Mouse (Mus musculus) midbrain, embryonic 10.5 days (tissue): ENCODE data around the gene Smo. TPM values are rescaled to one million over a fixed set of nuclear protein-coding genes. Genes with fewer than 3 reads are reported as not detected.

ENCODE experiments used
- DNase-seq: peaks from one replicate; pipeline ENCODE4 v3.0.0-alpha.2; 2017; ENCODE audit warnings: low spot score
- H3K27ac ChIP-seq: fragments of 300-500 bp; sonication (generic); replicated peaks from 2 replicates; pipeline ENCODE4 v1.5.1; 2016; ENCODE audit warnings: mild to moderate bottlenecking
- H3K27me3 ChIP-seq: fragments of 300-500 bp; sonication (generic); 2 replicates; pipeline ENCODE4 v1.6.1; 2016; ENCODE audit warnings: low read depth, mild to moderate bottlenecking; ENCODE audit not compliant: poor library complexity, severe bottlenecking
- H3K36me3 ChIP-seq: fragments of 300-500 bp; sonication (generic); 2 replicates; pipeline ENCODE4 v1.6.1; 2016; ENCODE audit warnings: mild to moderate bottlenecking, moderate library complexity
- H3K4me1 ChIP-seq: fragments of 300-500 bp; sonication (generic); 2 replicates; pipeline ENCODE4 v1.6.1; 2016
- H3K4me3 ChIP-seq: fragments of 300-500 bp; sonication (generic); 2 replicates; pipeline ENCODE4 v1.5.1; 2016; ENCODE audit warnings: mild to moderate bottlenecking, moderate library complexity
- H3K9me3 ChIP-seq: fragments of 300-500 bp; sonication (generic); replicated peaks from 2 replicates; pipeline ENCODE4 v1.6.1; 2016; ENCODE audit warnings: mild to moderate bottlenecking
- WGBS: fragments of 180-500 bp; shearing (Covaris S2); methylation state at CpG from one replicate; pipeline ENCODE4 v1.1.7; 2016; 5-methylcytosine and 5-hydroxymethylcytosine counted together
- polyA plus RNA-seq: library from polyadenylated mRNA; unstranded; fragments of >200 nt; fragmentation: Nextera tagmentation; extraction: Ambion mirVana; gene quantifications from 2 replicates; pipeline ENCODE4 v1.2.1, GENCODE M21; 2016

Gene Smo
- polyA plus RNA-seq, 1 experiment from 2014 or later = 51.7 TPM

DNA sequence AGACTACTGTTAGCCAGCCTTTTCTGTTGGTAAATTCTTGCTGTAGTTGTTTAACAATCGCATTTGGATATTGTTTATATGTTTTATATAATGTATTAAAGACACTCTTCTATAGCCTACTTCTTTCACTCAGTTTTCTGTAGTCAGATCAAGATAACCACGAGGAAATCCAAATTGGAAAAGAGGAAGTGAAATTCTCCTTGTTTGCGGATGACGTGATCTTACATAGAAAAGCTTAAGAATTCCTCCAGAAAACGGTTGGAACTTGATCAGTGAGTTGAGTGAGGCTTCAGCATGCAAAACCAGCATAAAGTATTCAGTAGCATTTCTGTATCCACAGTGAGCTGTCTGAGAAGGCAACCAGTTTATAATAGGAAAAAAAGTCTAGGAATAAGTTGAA is 50.5 kb downstream of the Smo start:
- Histone ChIP-seq H3K4me3 (no peak overlapping the region), H3K27me3 (no peaks in the 10 kb centered on the region; the same call in 1 of the 2 replicates), H3K36me3 (no peaks in the 10 kb centered on the region), H3K4me1 (peaks cover 11% of the 10 kb centered on the region), H3K9me3 (no peaks in the 10 kb centered on the region), H3K27ac (no peak overlapping the region)
- WGBS = 91% methylated on average over 5 of the region's 5 CpGs
- no peak for DNase-seq

DNA sequence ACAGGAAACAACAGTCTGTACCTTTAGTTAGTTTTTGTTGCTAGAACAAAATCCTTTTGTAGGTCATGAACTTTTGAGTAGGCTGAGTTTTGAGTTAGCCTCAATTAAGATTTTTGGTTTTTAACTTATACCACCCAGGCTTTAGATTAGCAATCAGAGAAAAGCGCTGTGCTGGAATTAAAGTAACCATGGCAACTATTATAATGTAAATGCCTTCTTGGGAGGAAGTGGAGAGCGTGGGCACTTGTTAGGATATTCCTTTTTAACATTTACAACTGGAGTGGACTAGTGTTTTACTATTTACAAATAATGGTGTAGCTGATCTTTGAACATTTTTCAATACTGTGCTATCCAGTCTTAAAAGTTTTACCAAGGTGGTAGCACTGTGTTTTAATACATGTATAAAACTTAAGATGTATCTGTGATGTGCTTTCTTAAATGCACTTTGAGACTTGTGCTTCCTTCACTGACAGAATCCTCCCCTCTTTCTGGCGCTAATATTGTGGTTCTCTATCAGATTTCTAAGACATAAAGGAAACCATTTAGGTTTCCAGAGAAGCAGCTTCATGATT is 53.6 kb downstream of the Smo start:
- Histone ChIP-seq H3K9me3 (no peaks in the 10 kb centered on the region), H3K27ac (no peak overlapping the region), H3K36me3 (no peaks in the 10 kb centered on the region), H3K4me1 (peaks cover 11% of the 10 kb centered on the region), H3K27me3 (no peaks in the 10 kb centered on the region; the same call in 1 of the 2 replicates), H3K4me3 (no peak overlapping the region)
- DNase-seq = no peak
- WGBS = 27% methylated on average over 3 of the region's 3 CpGs

DNA sequence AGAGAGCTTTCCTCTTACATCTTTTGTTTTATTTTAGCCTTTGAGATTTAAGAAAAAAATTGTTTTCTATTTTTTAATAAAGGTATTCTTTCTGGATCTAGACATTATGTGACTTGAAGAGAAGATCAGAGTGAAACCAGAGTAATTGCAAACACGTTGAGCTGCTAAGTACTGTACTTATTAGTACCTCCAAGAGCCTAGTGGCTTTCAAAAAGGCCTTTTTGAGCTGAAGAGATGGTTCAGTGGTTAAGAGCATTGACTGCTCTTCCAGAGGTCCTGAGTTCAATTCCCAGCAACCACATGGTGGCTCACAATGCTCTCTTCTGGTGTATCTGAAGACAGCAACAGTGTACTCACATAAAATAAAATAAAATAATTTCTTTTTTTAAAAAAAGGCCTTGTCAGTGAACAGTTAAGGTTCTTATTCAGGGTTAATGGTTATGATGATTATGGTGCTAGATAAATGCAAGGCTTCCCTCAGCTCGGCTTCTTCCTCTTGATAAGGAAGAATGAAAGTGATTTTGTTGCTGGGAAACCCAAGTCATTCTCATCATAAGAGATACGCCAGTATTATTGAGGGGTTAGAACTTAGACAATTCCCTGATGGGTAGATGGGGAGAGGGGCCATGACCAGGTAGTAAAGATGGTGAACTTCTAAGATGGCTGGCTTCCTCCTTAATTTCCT is 54.9 kb downstream of the Smo start:
- no peaks in the 10 kb centered on the region for H3K9me3 ChIP-seq
- peaks cover 11% of the 10 kb centered on the region for H3K4me1 ChIP-seq
- no peak overlapping the region for H3K27ac ChIP-seq
- no peak overlapping the region for H3K4me3 ChIP-seq
- no peaks in the 10 kb centered on the region for H3K36me3 ChIP-seq
- no peak for DNase-seq
- no peaks in the 10 kb centered on the region; the same call in 1 of the 2 replicates for H3K27me3 ChIP-seq
- WGBS = 89% methylated on average over 3 of the region's 3 CpGs

DNA sequence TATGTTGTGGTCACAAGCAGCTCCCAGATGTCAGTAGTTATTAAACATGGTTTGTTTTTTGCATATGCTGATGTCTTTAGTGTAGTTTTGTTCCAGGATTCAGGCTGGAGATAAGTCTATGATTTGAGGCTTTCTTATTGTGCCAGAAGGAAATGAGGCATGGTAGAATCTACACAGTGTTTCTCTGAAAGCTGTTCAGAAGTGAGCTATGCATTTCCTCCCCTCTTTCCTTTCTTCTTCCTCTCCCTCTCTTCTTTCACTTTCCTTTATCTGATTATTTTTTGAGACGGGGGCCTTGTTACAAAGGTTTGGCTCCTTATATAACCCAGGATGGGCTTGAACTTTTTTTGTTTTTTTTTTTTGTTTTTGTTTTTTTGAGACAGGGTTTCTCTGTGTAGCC is 58.2 kb downstream of the Smo start:
- DNase-seq = no peak
- WGBS = 71% methylated on average over 1 of the region's 1 CpGs
- Histone ChIP-seq H3K4me1 (peaks cover 11% of the 10 kb centered on the region), H3K27ac (no peak overlapping the region), H3K27me3 (no peaks in the 10 kb centered on the region), H3K36me3 (no peaks in the 10 kb centered on the region), H3K9me3 (no peaks in the 10 kb centered on the region), H3K4me3 (no peak overlapping the region)

DNA sequence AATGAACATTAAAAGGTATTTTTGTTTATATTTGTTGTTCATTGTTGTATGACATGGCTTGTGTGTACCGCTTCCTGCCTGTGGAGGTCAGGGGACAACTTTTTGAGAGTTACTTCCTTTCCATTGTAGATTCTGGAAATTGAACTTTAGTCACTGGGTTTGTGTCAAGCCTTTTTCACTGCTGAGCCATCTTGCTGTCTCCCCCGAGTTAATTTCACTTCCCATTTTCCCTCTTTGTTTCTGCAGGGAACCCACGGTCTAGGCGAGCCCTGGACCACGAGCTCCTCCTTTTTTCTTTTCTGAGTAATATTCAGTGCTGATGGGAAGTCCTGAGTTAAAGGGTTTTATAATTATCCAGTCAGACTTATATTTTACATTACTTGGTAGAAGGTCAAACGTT is 59.3 kb downstream of the Smo start:
- no peaks in the 10 kb centered on the region for H3K27me3 ChIP-seq

DNA sequence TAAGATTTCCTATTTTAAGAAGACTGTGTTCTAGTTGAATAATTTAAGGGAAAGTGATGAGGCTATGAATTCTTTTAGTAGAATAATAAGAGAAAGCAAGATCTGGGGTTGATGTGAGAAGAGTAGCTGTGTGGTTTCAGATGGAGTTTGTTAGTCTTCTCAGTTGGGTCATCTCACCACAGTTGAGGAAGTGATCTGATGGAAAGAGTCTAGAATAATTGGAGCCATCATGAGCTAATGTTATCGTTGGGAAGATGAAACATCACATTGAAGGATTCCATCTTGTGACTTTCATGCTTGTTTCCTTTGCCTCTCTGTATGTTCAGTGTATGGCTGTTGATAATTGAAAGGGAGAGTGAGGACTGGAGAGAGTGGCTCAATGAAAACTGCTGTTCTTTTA is 67.7 kb downstream of the Smo start:
- H3K36me3 ChIP-seq = no peaks in the 10 kb centered on the region
- no peak overlapping the region for H3K27ac ChIP-seq
- DNase-seq = no peak
- H3K27me3 ChIP-seq = no peaks in the 10 kb centered on the region
- no peak overlapping the region for H3K4me3 ChIP-seq
- H3K4me1 ChIP-seq = no peaks in the 10 kb centered on the region
- no peaks in the 10 kb centered on the region for H3K9me3 ChIP-seq
- WGBS = 91% methylated on average over 1 of the region's 1 CpGs

More for the DNA sequence above, 59.3 kb downstream of the Smo start:
- no peaks in the 10 kb centered on the region for H3K36me3 ChIP-seq
- 87% methylated on average over 6 of the region's 6 CpGs for WGBS
- DNase-seq = no peak
- no peak overlapping the region for H3K4me3 ChIP-seq
- no peaks in the 10 kb centered on the region; the same call in 1 of the 2 replicates for H3K4me1 ChIP-seq
- H3K9me3 ChIP-seq = no peaks in the 10 kb centered on the region
- no peak overlapping the region for H3K27ac ChIP-seq

DNA sequence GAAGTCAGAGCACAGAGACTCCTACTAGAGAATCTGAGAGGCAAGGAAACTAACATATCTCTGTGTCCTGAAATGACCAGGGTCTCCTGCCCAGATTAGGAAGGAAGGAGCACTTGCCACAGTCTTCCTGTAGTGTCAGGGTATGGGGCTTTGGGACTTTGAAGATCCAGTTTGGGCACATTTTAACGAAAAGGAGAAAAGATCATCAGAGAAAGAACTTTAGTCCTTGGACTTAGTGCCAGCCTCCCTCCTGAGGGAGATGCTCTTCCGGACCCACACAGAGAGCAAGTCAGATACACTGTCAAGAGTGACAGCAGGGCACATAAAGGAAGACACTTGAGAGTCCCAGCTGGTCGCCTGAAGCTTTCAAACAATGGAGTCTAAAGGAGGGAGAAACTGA is 68.7 kb downstream of the Smo start:
- no peak for DNase-seq
- no peaks in the 10 kb centered on the region for H3K9me3 ChIP-seq

DNA sequence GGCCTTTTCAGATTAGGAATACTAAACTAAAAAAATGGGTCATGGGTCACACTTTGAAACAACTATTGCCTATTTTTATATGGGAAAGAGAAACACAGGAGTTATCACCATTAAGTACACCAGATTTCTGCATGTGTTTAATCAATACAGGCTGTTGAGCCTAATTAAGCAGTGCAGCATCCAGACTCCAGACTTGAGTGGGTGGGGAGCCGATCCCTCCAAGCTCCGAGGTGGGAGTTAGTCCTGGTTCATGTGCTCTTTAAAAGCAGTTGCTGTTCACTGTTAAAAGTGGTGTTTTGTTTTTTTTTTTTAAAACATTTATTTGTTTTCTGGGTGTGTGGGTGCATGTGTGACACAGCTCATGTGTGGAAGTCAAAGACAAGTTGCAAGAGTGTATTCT is 70.1 kb downstream of the Smo start:
- WGBS = 86% methylated on average over 2 of the region's 2 CpGs
- no peak overlapping the region for H3K4me3 ChIP-seq
- DNase-seq = no peak
- H3K4me1 ChIP-seq = no peaks in the 10 kb centered on the region
- H3K36me3 ChIP-seq = no peaks in the 10 kb centered on the region
- H3K27me3 ChIP-seq = no peaks in the 10 kb centered on the region
- H3K9me3 ChIP-seq = no peaks in the 10 kb centered on the region
- no peak overlapping the region for H3K27ac ChIP-seq

More for the DNA sequence above, 68.7 kb downstream of the Smo start:
- H3K4me3 ChIP-seq = no peak overlapping the region
- no peaks in the 10 kb centered on the region for H3K27me3 ChIP-seq
- no peaks in the 10 kb centered on the region for H3K4me1 ChIP-seq
- no peaks in the 10 kb centered on the region for H3K36me3 ChIP-seq
- H3K27ac ChIP-seq = no peak overlapping the region
- WGBS = 62% methylated on average over 3 of the region's 3 CpGs

Other genes with a start within 250 kb of the Smo start
- gene Kcp, start 227.6 kb upstream of the Smo start, polyA plus RNA-seq = 11.4 and 13.7 TPM in 2 replicates
- gene Irf5, start 208.9 kb upstream of the Smo start, polyA plus RNA-seq = 2.1 and 2.2 TPM in 2 replicates
- gene Tnpo3, start 125.6 kb upstream of the Smo start, polyA plus RNA-seq = 122 and 129 TPM in 2 replicates
- 10.9 and 12.2 TPM in 2 replicates for gene Tspan33, start 41.3 kb upstream of the Smo start, polyA plus RNA-seq
- gene Ahcyl2, start 32.5 kb downstream of the Smo start, polyA plus RNA-seq = 12.5 and 13.7 TPM in 2 replicates
- gene Strip2, start 181.5 kb downstream of the Smo start, polyA plus RNA-seq = 0.65 TPM in 2 replicates